Mouse (Mus musculus) MEL (cell line): ENCODE data around the gene Ppp2r5d. TPM values are rescaled to one million over a fixed set of nuclear protein-coding genes. Genes with fewer than 3 reads are reported as not detected.

Source experiments
- DNase-seq: peaks from one replicate; pipeline ENCODE4 v3.0.0; 2011; ENCODE audit warnings: low read depth, low spot score
- H3K27ac ChIP-seq: 2 replicates; pipeline ENCODE4 v1.5.1; 2012; ENCODE audit warnings: low read depth, mild to moderate bottlenecking, control low read depth, low read length, moderate library complexity; ENCODE audit not compliant: control insufficient read depth
- H3K27me3 ChIP-seq, 2 experiments: fragments of 150-350 bp in 1 of 2; sonication (generic) in 1 of 2; 2 replicates each; pipeline ENCODE4 v1.6.1; 2012; ENCODE audit warnings: low read length in 2 of 2, mild to moderate bottlenecking in 2 of 2, improper control_type of control experiment in 1 of 2, moderate library complexity in 1 of 2; ENCODE audit not compliant: insufficient read depth in 2 of 2, control insufficient read depth in 1 of 2
- H3K36me3 ChIP-seq, 2 experiments: 2 replicates each; pipeline ENCODE4 v1.6.1; 2012 to 2014; ENCODE audit warnings: low read length in 2 of 2, improper control_type of control experiment in 1 of 2, inconsistent platforms in 1 of 2, mild to moderate bottlenecking in 1 of 2; ENCODE audit not compliant: insufficient read depth in 2 of 2, control insufficient read depth in 1 of 2
- H3K4me1 ChIP-seq, 2 experiments: fragments of 150-350 bp in 1 of 2; sonication (generic) in 1 of 2; 2 replicates each; pipeline ENCODE4 v1.6.1; 2012; ENCODE audit warnings: low read length in 2 of 2, improper control_type of control experiment in 1 of 2, mild to moderate bottlenecking in 1 of 2; ENCODE audit not compliant: insufficient read depth in 2 of 2, control insufficient read depth in 1 of 2
- H3K4me3 ChIP-seq, 2 experiments: fragments of 150-350 bp in 1 of 2; sonication (generic) in 1 of 2; 2 replicates each; pipeline ENCODE4 v1.5.1; 2012; ENCODE audit warnings: low read depth in 2 of 2, low read length in 2 of 2, mild to moderate bottlenecking in 2 of 2, moderate library complexity in 2 of 2, control low read depth in 1 of 2, improper control_type of control experiment in 1 of 2; ENCODE audit not compliant: control insufficient read depth in 1 of 2, insufficient read depth in 1 of 2
- H3K79me2 ChIP-seq: 2 replicates; pipeline ENCODE4 v1.6.1; 2012; ENCODE audit warnings: mild to moderate bottlenecking, low read length, moderate library complexity; ENCODE audit not compliant: control insufficient read depth, poor library complexity, insufficient read depth
- H3K9ac ChIP-seq: 2 replicates; pipeline ENCODE4 v1.6.1; 2012; ENCODE audit warnings: low read depth, mild to moderate bottlenecking, control low read depth, low read length, moderate library complexity; ENCODE audit not compliant: control insufficient read depth, poor library complexity, severe bottlenecking
- H3K9me3 ChIP-seq: fragments of 150-350 bp; sonication (generic); replicated peaks from 2 replicates; pipeline ENCODE4 v1.6.1; 2012; ENCODE audit warnings: mild to moderate bottlenecking, low read length, improper control_type of control experiment, moderate library complexity; ENCODE audit not compliant: insufficient read depth
- BHLHE40 ChIP-seq: IDR thresholded peaks from 2 replicates; pipeline ENCODE4 v1.6.1; 2012; ENCODE audit warnings: low read depth, mild to moderate bottlenecking, inconsistent platforms, low read length, improper control_type of control experiment, borderline replicate concordance
- CHD1 ChIP-seq: IDR thresholded peaks from 2 replicates; pipeline ENCODE4 v1.6.1; 2012; ENCODE audit warnings: low read depth, mild to moderate bottlenecking, inconsistent platforms, low read length, improper control_type of control experiment
- ETS1 ChIP-seq: IDR thresholded peaks from 2 replicates; pipeline ENCODE4 v1.6.1; 2012; ENCODE audit warnings: low read depth, mild to moderate bottlenecking, inconsistent platforms, low read length, improper control_type of control experiment, moderate library complexity
- KAT2A ChIP-seq: conservative IDR thresholded peaks from 2 replicates; pipeline ENCODE4 v1.6.1; 2012; ENCODE audit warnings: low read depth, low read length, improper control_type of control experiment, inconsistent platforms
- MAFK ChIP-seq: IDR thresholded peaks from 2 replicates; pipeline ENCODE4 v1.6.1; 2011; ENCODE audit warnings: low read depth, mild to moderate bottlenecking, low read length, improper control_type of control experiment, borderline replicate concordance
- MAX ChIP-seq: IDR thresholded peaks from 2 replicates; pipeline ENCODE4 v1.6.1; 2011; ENCODE audit warnings: low read length, improper control_type of control experiment
- MXI1 ChIP-seq: IDR thresholded peaks from 2 replicates; pipeline ENCODE4 v1.6.1; 2011; ENCODE audit warnings: mild to moderate bottlenecking, low read depth, low read length, improper control_type of control experiment
- MYB ChIP-seq: IDR thresholded peaks from 2 replicates; pipeline ENCODE4 v1.6.1; 2011; ENCODE audit warnings: mild to moderate bottlenecking, low read depth, low read length, improper control_type of control experiment
- NRF1 ChIP-seq: IDR thresholded peaks from 2 replicates; pipeline ENCODE4 v1.6.1; 2014; ENCODE audit warnings: low read depth, mild to moderate bottlenecking, inconsistent platforms, low read length, improper control_type of control experiment, moderate library complexity; ENCODE audit not compliant: poor library complexity, insufficient read depth, severe bottlenecking
- POLR2AphosphoS5 ChIP-seq: IDR thresholded peaks from 2 replicates; pipeline ENCODE4 v1.6.1; 2012; ENCODE audit warnings: low read depth, borderline replicate concordance, mild to moderate bottlenecking, inconsistent platforms, low read length, moderate library complexity, mixed read lengths
- TAL1 ChIP-seq: IDR thresholded peaks from 2 replicates; pipeline ENCODE4 v1.6.1; 2012; ENCODE audit warnings: mild to moderate bottlenecking, inconsistent platforms, low read length, moderate library complexity, mixed read lengths
- USF1 ChIP-seq: IDR thresholded peaks from 2 replicates; pipeline ENCODE4 v1.6.1; 2014; ENCODE audit warnings: low read depth, mild to moderate bottlenecking, inconsistent platforms, low read length, improper control_type of control experiment, moderate library complexity
- USF2 ChIP-seq, 2 experiments: IDR thresholded peaks; 2 replicates each; pipeline ENCODE4 v1.6.1; 2011 to 2012; ENCODE audit warnings: improper control_type of control experiment in 2 of 2, low read length in 2 of 2, borderline replicate concordance in 1 of 2, inconsistent platforms in 1 of 2, low read depth in 1 of 2, mild to moderate bottlenecking in 1 of 2; ENCODE audit not compliant: insufficient read depth in 1 of 2
- ZKSCAN1 ChIP-seq: IDR thresholded peaks from 2 replicates; pipeline ENCODE4 v1.6.1; 2012; ENCODE audit warnings: low read depth, mild to moderate bottlenecking, inconsistent platforms, low read length, improper control_type of control experiment, moderate library complexity
- polyA plus RNA-seq, 2 experiments: library from polyadenylated mRNA; stranded (reverse) in 1 of 2; unstranded in 1 of 2; fragments of >175 nt in 1 of 2; fragments of >200 nt in 1 of 2; gene quantifications; 2 replicates each; pipeline versions ENCODE4 v1.2.1 to v1.2.4; 2012; ENCODE audit warnings: low replicate concordance in 2 of 2, low read depth in 1 of 2; ENCODE audit not compliant: insufficient read length in 2 of 2, insufficient read depth in 1 of 2, missing spikeins in 1 of 2
- total RNA-seq: library from RNA; depleted of rRNA; stranded (reverse); fragments of 300-350 nt; gene quantifications from 2 replicates; pipeline ENCODE4 v1.2.3, GENCODE M21; 2012

Gene Ppp2r5d
- total and polyA plus RNA-seq, 3 experiments, result 47.6 to 82.9 (median 80.4) TPM

- TF ChIP-seq ETS1 (no peak), ZKSCAN1 (no peak), TAL1 (no peak), USF1 (no peak), POLR2AphosphoS5 (no peak)
- Histone ChIP-seq H3K27me3 (no peaks in the 10 kb centered on the region), H3K36me3 (peaks cover 0 to 3% of the 10 kb centered on the region in 2 experiments; a peak in 2 of 4 replicates), H3K27ac (no peak overlapping the region), H3K79me2 (peaks cover 8% of the 10 kb centered on the region; the same call in 1 of the 2 replicates), H3K4me1 (no peaks in the 10 kb centered on the region; a peak in 1 of 4 replicates), H3K9me3 (no peaks in the 10 kb centered on the region), H3K4me3 (no peak overlapping the region), H3K9ac (no peak overlapping the region)
- no peak for DNase-seq
These were observed 19.0 kb downstream of the Ppp2r5d start for GRCm38 (mm10) chr17:46685913-46686312.

GRCm38 (mm10) chr17:46682654-46683389 lies 22.1 kb downstream of the Ppp2r5d start:
- H3K9me3 ChIP-seq, result no peaks in the 10 kb centered on the region
- H3K27ac ChIP-seq, result no peak overlapping the region
- H3K4me1 ChIP-seq, result peaks cover 2 to 9% of the 10 kb centered on the region in 2 experiments; a peak in 3 of 4 replicates
- H3K27me3 ChIP-seq, result no peaks in the 10 kb centered on the region
- peaks cover 34% of the 10 kb centered on the region for H3K79me2 ChIP-seq
- no peak for DNase-seq
- peaks cover 0 to 13% of the 10 kb centered on the region in 2 experiments; a peak in 3 of 4 replicates for H3K36me3 ChIP-seq
- H3K9ac ChIP-seq, result no peak overlapping the region
- no peak overlapping the region for H3K4me3 ChIP-seq
- TF ChIP-seq BHLHE40 (no peak), USF2 (IDR thresholded peaks at IDR 0.05; ENCODE audit: borderline replicate concordance in 1 of 2, insufficient read depth in 1 of 2, low read depth in 1 of 2, low read length in 2 of 2) (no peak), CHD1 (no peak), ETS1 (no peak), MXI1 (no peak), KAT2A (no peak), MYB (no peak), NRF1 (no peak), TAL1 (no peak), MAFK (no peak), POLR2AphosphoS5 (no peak), MAX (no peak)
